Mouse (Mus musculus): ENCODE measurements at regions not wholly inside any gene's neighbourhood (a gene's known extent, or its start where the extent isn't known, plus 50 kb on each side); places are given as distances from the start of the nearest gene placed in this dataset.

DNA sequence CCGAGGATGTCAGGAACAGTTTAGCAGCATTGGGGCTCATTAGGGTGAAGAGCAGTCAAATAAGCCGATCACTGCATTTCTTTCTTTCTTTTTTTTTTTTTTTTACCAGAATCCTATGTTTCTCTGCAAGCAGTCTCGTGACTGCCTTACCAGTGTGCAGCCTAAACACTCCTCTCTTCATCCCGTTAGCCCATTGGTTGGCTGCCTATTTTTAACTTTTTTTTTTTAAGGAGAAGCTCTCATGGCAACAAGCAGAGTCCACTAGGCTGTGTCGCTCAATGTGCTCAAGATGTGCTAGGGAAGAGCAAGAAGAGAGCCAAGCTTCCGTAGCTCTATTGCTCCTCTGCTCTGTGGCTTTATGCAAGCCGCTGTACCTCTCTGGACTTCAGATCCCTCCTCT lies 112.7 kb upstream of the Gm26657 start:
- Histone ChIP-seq H3K4me1 (ENCODE audit: control insufficient read depth, insufficient read depth, low read depth, low read length) (peaks cover 4% of the 10 kb centered on the region), H3K27me3 (replicated peaks; ENCODE audit: control insufficient read depth, insufficient read depth, low read length) (no peaks in the 10 kb centered on the region), H3K4me2 (ENCODE audit: low read length) (no peak overlapping the region), H3K9me3 (ENCODE audit: control insufficient read depth, low read length) (no peaks in the 10 kb centered on the region), H3K27ac (ENCODE audit: low read depth, low read length) (no peak overlapping the region), H3K4me3 (ENCODE audit: low read length) (no peak overlapping the region), H3K36me3 (ENCODE audit: control insufficient read depth, insufficient read depth, low read length) (no peaks in the 10 kb centered on the region), H3K9ac (ENCODE audit: low read depth, low read length) (no peak overlapping the region)
- 71% methylated on average over 7 of the region's 7 CpGs for WGBS
- ATAC-seq: no peak

DNA sequence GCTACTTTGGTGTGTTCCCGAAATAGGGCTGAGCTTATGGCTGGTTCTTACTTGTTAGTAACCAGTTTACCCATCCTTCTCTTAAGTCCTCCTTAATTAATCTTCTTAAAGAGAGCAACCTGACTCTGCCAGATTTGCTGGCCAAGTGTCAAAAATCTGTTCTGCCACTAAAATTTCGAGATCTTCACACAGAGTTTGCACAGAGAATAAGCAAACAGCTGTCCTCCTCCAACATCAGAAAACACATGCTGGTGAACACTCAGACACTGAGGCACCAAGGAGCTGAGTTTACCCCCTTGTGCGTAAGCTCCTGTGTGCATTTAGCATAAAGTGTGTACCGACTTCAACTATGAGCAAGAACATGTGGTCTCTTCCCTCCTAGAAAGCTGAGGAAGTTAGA lies 118.1 kb upstream of the Gm26657 start:
- 82% methylated on average over 4 of the region's 4 CpGs for WGBS
- no peak for ATAC-seq

DNA sequence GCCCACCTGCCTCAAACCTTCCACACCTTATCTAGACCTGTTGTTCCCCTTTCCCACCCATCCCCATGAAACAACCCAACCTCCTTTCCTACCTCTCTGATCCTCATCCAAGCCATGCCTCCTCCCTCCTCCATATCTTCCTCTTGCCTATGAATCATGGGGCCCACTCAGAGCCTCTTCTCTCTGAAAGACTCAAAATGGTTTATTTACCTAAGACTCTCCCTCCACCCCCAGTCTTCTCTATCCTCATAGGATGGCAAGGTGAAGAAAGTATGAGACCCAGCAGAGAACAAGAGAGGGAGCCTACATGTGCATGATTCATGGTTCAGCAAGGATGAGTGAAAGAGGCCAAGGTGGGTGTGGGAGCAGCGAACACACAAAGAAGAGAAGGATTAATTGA lies 118.5 kb upstream of the Gm26657 start:
- Histone ChIP-seq H3K9ac (ENCODE audit: low read depth, low read length) (no peak overlapping the region), H3K4me3 (ENCODE audit: low read length) (no peak overlapping the region), H3K4me1 (ENCODE audit: control insufficient read depth, insufficient read depth, low read depth, low read length) (no peaks in the 10 kb centered on the region), H3K27ac (ENCODE audit: low read depth, low read length) (no peak overlapping the region), H3K9me3 (ENCODE audit: control insufficient read depth, low read length) (no peaks in the 10 kb centered on the region), H3K27me3 (replicated peaks; ENCODE audit: control insufficient read depth, insufficient read depth, low read length) (no peaks in the 10 kb centered on the region), H3K36me3 (ENCODE audit: control insufficient read depth, insufficient read depth, low read length) (no peaks in the 10 kb centered on the region), H3K4me2 (ENCODE audit: low read length) (no peak overlapping the region)
- no peak for ATAC-seq
- 88% methylated on average over 1 of the region's 1 CpGs for WGBS

More for the DNA sequence above, 118.1 kb upstream of the Gm26657 start:
- Histone ChIP-seq H3K9me3 (ENCODE audit: control insufficient read depth, low read length) (no peaks in the 10 kb centered on the region), H3K4me3 (ENCODE audit: low read length) (no peak overlapping the region), H3K4me1 (ENCODE audit: control insufficient read depth, insufficient read depth, low read depth, low read length) (no peaks in the 10 kb centered on the region), H3K9ac (ENCODE audit: low read depth, low read length) (no peak overlapping the region), H3K27me3 (replicated peaks; ENCODE audit: control insufficient read depth, insufficient read depth, low read length) (no peaks in the 10 kb centered on the region), H3K36me3 (ENCODE audit: control insufficient read depth, insufficient read depth, low read length) (no peaks in the 10 kb centered on the region), H3K27ac (ENCODE audit: low read depth, low read length) (no peak overlapping the region), H3K4me2 (ENCODE audit: low read length) (no peak overlapping the region)

DNA sequence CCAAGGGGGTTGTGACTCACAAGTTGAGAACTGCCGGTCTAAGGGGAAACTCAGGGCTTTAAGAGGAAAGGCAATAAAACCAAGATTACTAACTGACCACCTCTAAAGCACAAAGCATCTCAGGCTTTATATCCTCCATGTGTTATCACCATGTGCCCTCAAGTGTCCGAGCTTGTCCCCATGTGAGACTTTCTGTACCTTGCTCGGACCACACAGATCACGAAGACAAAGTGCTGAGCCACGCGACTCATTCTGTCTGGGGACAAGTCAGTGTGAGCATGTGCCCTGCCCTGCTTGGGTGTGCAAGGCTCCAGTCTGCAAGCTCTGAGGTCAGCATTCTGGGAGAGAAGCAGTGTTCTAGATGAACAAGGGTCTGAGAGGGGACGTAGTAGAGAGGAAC lies 119.2 kb upstream of the Gm26657 start:
- Histone ChIP-seq H3K4me3 (ENCODE audit: low read length) (no peak overlapping the region), H3K27me3 (replicated peaks; ENCODE audit: control insufficient read depth, insufficient read depth, low read length) (no peaks in the 10 kb centered on the region), H3K27ac (ENCODE audit: low read depth, low read length) (no peak overlapping the region), H3K9ac (ENCODE audit: low read depth, low read length) (no peak overlapping the region), H3K9me3 (ENCODE audit: control insufficient read depth, low read length) (no peaks in the 10 kb centered on the region), H3K4me2 (ENCODE audit: low read length) (no peak overlapping the region), H3K36me3 (ENCODE audit: control insufficient read depth, insufficient read depth, low read length) (no peaks in the 10 kb centered on the region), H3K4me1 (ENCODE audit: control insufficient read depth, insufficient read depth, low read depth, low read length) (no peaks in the 10 kb centered on the region)
- 92% methylated on average over 7 of the region's 7 CpGs for WGBS
- no peak for ATAC-seq

DNA sequence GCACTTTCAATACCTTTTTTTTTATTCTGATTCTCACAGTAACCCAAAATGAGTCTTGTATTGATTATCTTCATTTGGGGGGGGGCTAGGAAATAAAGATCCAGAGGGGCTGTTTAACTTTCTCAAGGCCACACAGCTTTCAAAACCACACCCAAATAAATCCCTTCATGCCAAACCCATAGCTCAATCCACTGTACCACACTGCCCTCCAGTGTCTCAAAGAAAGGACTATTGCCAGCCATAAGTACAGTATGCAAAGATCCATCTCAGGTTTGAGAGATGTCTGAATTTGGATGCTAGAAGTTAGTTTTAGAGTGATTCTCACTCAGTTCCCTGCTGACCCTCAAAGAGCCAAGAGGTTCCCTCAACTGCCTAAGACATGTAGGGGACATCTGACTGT lies 120.1 kb upstream of the Gm26657 start:
- no peak overlapping the region for H3K9ac ChIP-seq (ENCODE audit: low read depth, low read length)
- no peak overlapping the region for H3K4me3 ChIP-seq (ENCODE audit: low read length)
- H3K27ac ChIP-seq (ENCODE audit: low read depth, low read length): no peak overlapping the region
- ATAC-seq: no peak
- H3K4me2 ChIP-seq (ENCODE audit: low read length): no peak overlapping the region
- H3K9me3 ChIP-seq (ENCODE audit: control insufficient read depth, low read length): no peaks in the 10 kb centered on the region
- H3K27me3 ChIP-seq (replicated peaks; ENCODE audit: control insufficient read depth, insufficient read depth, low read length): no peaks in the 10 kb centered on the region
- H3K36me3 ChIP-seq (ENCODE audit: control insufficient read depth, insufficient read depth, low read length): no peaks in the 10 kb centered on the region
- no peaks in the 10 kb centered on the region for H3K4me1 ChIP-seq (ENCODE audit: control insufficient read depth, insufficient read depth, low read depth, low read length)

DNA sequence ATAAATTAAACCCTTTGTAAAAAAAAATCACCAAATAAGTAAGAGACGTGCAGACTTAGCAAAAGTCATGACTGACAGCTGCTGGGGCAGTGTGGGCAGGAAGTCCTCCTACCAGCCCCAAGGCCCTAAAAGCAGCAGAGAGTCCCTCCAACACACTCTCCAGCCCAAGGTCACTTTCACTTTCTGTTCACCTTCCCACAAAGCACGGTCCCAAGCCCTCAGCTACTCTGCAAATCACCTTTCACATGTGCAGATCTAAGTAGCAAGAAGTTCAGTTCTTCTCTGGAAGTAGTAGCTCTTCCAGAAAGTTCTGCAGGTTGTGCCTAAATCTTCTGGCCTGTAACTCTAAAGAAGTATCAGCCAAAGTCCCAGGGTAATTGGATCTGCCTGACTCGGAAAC lies 120.8 kb upstream of the Gm26657 start:
- no peaks in the 10 kb centered on the region for H3K36me3 ChIP-seq (ENCODE audit: control insufficient read depth, insufficient read depth, low read length)
- no peak overlapping the region for H3K27ac ChIP-seq (ENCODE audit: low read depth, low read length)
- H3K4me1 ChIP-seq (ENCODE audit: control insufficient read depth, insufficient read depth, low read depth, low read length): no peaks in the 10 kb centered on the region
- no peaks in the 10 kb centered on the region for H3K27me3 ChIP-seq (replicated peaks; ENCODE audit: control insufficient read depth, insufficient read depth, low read length)
- 93% methylated on average over 3 of the region's 3 CpGs for WGBS
- no peak overlapping the region for H3K9ac ChIP-seq (ENCODE audit: low read depth, low read length)
- no peak overlapping the region for H3K4me3 ChIP-seq (ENCODE audit: low read length)
- no peaks in the 10 kb centered on the region for H3K9me3 ChIP-seq (ENCODE audit: control insufficient read depth, low read length)
- ATAC-seq: no peak
- H3K4me2 ChIP-seq (ENCODE audit: low read length): no peak overlapping the region

DNA sequence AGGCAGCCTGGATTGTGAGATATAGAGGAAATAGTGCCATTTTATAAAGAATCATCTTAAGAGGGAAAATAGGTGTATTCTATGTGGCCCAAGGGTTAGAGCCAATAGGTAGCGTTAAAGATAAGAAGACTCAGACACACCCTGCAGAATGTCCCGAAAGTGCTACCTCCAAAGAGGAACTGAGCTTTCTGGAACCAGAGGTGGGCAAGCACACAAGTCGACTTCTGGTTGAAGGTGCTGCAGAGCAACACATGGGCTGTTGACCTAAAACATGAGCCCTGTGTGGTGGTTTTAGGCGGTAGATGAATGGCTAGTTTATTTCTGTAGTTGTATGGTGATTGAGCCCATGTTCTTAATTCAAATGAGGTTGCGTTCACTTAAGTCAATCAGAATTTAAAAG lies 121.4 kb upstream of the Gm26657 start:
- no peak overlapping the region for H3K9ac ChIP-seq (ENCODE audit: low read depth, low read length)
- H3K4me2 ChIP-seq (ENCODE audit: low read length): no peak overlapping the region
- H3K4me1 ChIP-seq (ENCODE audit: control insufficient read depth, insufficient read depth, low read depth, low read length): no peaks in the 10 kb centered on the region
- no peaks in the 10 kb centered on the region for H3K9me3 ChIP-seq (ENCODE audit: control insufficient read depth, low read length)
- 93% methylated on average over 5 of the region's 5 CpGs for WGBS
- H3K36me3 ChIP-seq (ENCODE audit: control insufficient read depth, insufficient read depth, low read length): no peaks in the 10 kb centered on the region
- H3K4me3 ChIP-seq (ENCODE audit: low read length): no peak overlapping the region
- no peaks in the 10 kb centered on the region for H3K27me3 ChIP-seq (replicated peaks; ENCODE audit: control insufficient read depth, insufficient read depth, low read length)
- no peak overlapping the region for H3K27ac ChIP-seq (ENCODE audit: low read depth, low read length)
- no peak for ATAC-seq

DNA sequence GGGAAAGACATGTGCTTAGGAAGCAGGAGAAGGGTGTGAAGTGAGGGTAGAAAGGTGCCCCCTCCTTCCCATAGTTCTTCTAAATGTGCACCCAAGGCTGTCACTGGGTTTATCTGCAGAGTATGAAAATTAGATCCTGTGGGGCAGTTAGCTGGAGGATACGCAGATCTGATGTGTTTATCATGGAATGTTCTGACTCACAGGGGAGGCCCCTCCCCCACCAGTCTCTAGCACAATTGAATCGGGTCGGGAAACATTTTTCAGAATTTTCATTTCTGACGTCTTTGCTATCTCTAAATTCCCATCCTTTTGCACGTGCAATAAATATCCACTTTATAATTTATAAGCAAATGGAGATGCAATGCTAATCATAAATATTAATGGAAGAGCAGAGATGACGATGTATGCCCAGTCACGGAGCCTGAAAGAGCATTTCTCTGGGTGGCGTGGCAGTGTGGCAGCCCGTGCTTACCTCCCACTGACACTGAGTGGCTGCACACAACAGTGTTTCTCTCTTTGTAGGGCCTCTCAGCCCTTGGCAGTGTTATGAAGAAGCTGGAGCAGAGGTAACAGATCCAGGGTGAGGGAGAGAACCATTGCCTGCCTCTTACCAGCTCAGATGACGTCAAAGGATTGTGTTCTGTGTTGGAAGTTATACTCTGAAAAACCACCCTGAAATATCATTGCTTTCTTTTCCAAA lies 122.1 kb upstream of the Gm26657 start:
- no peaks in the 10 kb centered on the region for H3K36me3 ChIP-seq (ENCODE audit: control insufficient read depth, insufficient read depth, low read length)
- no peaks in the 10 kb centered on the region for H3K27me3 ChIP-seq (replicated peaks; ENCODE audit: control insufficient read depth, insufficient read depth, low read length)
- ATAC-seq: no peak
- H3K4me3 ChIP-seq (ENCODE audit: low read length): no peak overlapping the region
- no peak overlapping the region for H3K4me2 ChIP-seq (ENCODE audit: low read length)
- no peak overlapping the region for H3K9ac ChIP-seq (ENCODE audit: low read depth, low read length)
- H3K4me1 ChIP-seq (ENCODE audit: control insufficient read depth, insufficient read depth, low read depth, low read length): no peaks in the 10 kb centered on the region
- no peaks in the 10 kb centered on the region for H3K9me3 ChIP-seq (ENCODE audit: control insufficient read depth, low read length)
- H3K27ac ChIP-seq (ENCODE audit: low read depth, low read length): no peak overlapping the region
- WGBS: 67% methylated on average over 10 of the region's 10 CpGs

DNA sequence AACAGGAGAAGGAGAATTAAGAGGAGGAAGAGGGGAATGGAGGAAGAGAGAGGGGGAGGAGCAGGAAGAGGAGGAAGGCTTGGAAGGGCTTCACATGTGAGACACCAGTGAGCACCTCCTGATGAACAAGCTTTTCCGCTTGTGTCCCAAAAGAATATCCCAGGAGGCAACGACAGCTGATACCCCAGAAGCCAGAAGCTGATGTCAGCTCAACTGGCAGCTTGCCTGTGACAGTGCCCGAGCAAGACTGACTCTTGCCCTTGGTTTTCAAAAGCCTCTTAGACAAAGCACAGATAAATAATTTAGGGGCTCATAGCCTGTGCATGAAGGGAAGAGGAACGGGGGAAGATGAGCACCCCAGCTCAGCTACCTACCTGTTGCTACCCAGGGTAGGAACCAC lies 127.5 kb upstream of the Gm26657 start:
- Histone ChIP-seq H3K27me3 (replicated peaks; ENCODE audit: control insufficient read depth, insufficient read depth, low read length) (no peaks in the 10 kb centered on the region), H3K9me3 (ENCODE audit: control insufficient read depth, low read length) (no peaks in the 10 kb centered on the region), H3K27ac (ENCODE audit: low read depth, low read length) (no peak overlapping the region), H3K9ac (ENCODE audit: low read depth, low read length) (no peak overlapping the region), H3K4me2 (ENCODE audit: low read length) (no peak overlapping the region), H3K4me3 (ENCODE audit: low read length) (no peak overlapping the region), H3K4me1 (ENCODE audit: control insufficient read depth, insufficient read depth, low read depth, low read length) (no peaks in the 10 kb centered on the region), H3K36me3 (ENCODE audit: control insufficient read depth, insufficient read depth, low read length) (no peaks in the 10 kb centered on the region)
- 53% methylated on average over 4 of the region's 4 CpGs for whole genome bisulfite sequencing
- no peak for ATAC-seq

DNA sequence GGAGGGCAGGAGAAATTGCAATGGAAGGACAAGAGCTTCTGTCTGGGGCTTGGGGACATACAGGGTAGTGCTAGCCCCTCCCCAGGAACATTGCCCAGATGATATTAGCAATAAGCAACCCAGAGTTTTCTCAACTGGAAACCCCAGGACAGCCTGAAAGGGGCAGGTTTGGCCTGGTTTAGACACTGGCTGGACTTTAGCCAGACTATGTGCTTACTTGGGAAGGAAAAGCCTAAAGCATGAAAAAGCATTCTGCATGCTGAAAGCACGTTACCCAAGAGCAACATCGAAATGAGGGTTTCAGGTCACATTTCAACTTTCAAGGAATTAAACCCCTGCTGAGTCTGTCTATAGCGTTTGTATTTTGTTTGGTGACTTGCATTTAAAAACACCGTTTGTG lies 128.1 kb upstream of the Gm26657 start:
- H3K9ac ChIP-seq (ENCODE audit: low read depth, low read length): no peak overlapping the region
- no peaks in the 10 kb centered on the region for H3K36me3 ChIP-seq (ENCODE audit: control insufficient read depth, insufficient read depth, low read length)
- WGBS: 24% methylated on average over 4 of the region's 4 CpGs
- ATAC-seq: no peak
- no peaks in the 10 kb centered on the region for H3K9me3 ChIP-seq (ENCODE audit: control insufficient read depth, low read length)
- no peaks in the 10 kb centered on the region for H3K27me3 ChIP-seq (replicated peaks; ENCODE audit: control insufficient read depth, insufficient read depth, low read length)
- H3K4me3 ChIP-seq (ENCODE audit: low read length): no peak overlapping the region
- H3K4me1 ChIP-seq (ENCODE audit: control insufficient read depth, insufficient read depth, low read depth, low read length): no peaks in the 10 kb centered on the region
- no peak overlapping the region for H3K27ac ChIP-seq (ENCODE audit: low read depth, low read length)
- no peak overlapping the region for H3K4me2 ChIP-seq (ENCODE audit: low read length)

Data from hindbrain, embryonic 16.5 days (tissue).